Mouse (Mus musculus) kidney, postnatal 0 days (tissue): Measurements from ENCODE around the gene Tac2. TPM values are rescaled to one million over a fixed set of nuclear protein-coding genes. Genes with fewer than 3 reads are reported as not detected.
A peak's percentile ranks its signal among the peaks of the same experiment; 100 is the strongest.

Source experiments
- ATAC-seq: fragments of 200-750 bp; cut with Nextera tagmentation; replicated peaks from 2 replicates; pipeline ENCODE4 v1.8.0; 2017; ENCODE audit warnings: low read depth, moderate number of reproducible peaks, moderate TSS enrichment, moderate library complexity; ENCODE audit not compliant: low FRiP score
- DNase-seq: peaks from one replicate; pipeline ENCODE4 v3.0.0-alpha.2; 2016; ENCODE audit warnings: low spot score
- H3K27ac ChIP-seq: fragments of 300-500 bp; sonication (generic); 2 replicates; pipeline ENCODE4 v1.5.1; 2014; ENCODE audit warnings: mild to moderate bottlenecking
- H3K27me3 ChIP-seq: fragments of 300-500 bp; sonication (generic); 2 replicates; pipeline ENCODE4 v1.6.1; 2014; ENCODE audit warnings: low read length, mixed read lengths; ENCODE audit not compliant: insufficient read depth
- H3K36me3 ChIP-seq: fragments of 300-500 bp; sonication (generic); 2 replicates; pipeline ENCODE4 v1.6.1; 2014; ENCODE audit warnings: low read length, mixed read lengths; ENCODE audit not compliant: insufficient read depth
- H3K4me1 ChIP-seq: fragments of 300-500 bp; sonication (generic); replicated peaks from 2 replicates; pipeline ENCODE4 v1.6.1; 2014; ENCODE audit warnings: antibody characterized with exemption, low read length, mixed read lengths; ENCODE audit not compliant: insufficient read depth
- H3K4me2 ChIP-seq: fragments of 300-500 bp; sonication (generic); 2 replicates; pipeline ENCODE4 v1.6.1; 2014; ENCODE audit warnings: mild to moderate bottlenecking, low read length, moderate library complexity, mixed read lengths
- H3K4me3 ChIP-seq: fragments of 300-500 bp; sonication (generic); replicated peaks from 2 replicates; pipeline ENCODE4 v1.5.1; 2014; ENCODE audit warnings: low read depth, low read length
- H3K9ac ChIP-seq: fragments of 300-500 bp; sonication (generic); 2 replicates; pipeline ENCODE4 v1.6.1; 2014; ENCODE audit warnings: low read depth, low read length
- H3K9me3 ChIP-seq: fragments of 300-500 bp; sonication (generic); replicated peaks from 2 replicates; pipeline ENCODE4 v1.6.1; 2016; ENCODE audit warnings: low read length, inconsistent platforms, mixed read lengths
- CTCF ChIP-seq: IDR thresholded peaks from 2 replicates; pipeline ENCODE4 v1.5.1; 2016; ENCODE audit warnings: antibody characterized with exemption, low read depth, mild to moderate bottlenecking, moderate library complexity
- WGBS: fragments of 180-500 bp; shearing (Covaris S2); extraction: QIAGEN DNeasy Blood & Tissue Kit; methylation state at CpG from one replicate; pipeline ENCODE4 v1.1.7; 2014; 5-methylcytosine and 5-hydroxymethylcytosine counted together
- polyA plus RNA-seq: library from polyadenylated mRNA; unstranded; fragments of >200 nt; fragmentation: Nextera tagmentation; extraction: Ambion mirVana; gene quantifications from 2 replicates; pipeline ENCODE4 v1.2.1, GENCODE M21; 2015

Tac2 gene
- polyA plus RNA-seq, 1 experiment from 2014 or later = 2.6 TPM

DNA sequence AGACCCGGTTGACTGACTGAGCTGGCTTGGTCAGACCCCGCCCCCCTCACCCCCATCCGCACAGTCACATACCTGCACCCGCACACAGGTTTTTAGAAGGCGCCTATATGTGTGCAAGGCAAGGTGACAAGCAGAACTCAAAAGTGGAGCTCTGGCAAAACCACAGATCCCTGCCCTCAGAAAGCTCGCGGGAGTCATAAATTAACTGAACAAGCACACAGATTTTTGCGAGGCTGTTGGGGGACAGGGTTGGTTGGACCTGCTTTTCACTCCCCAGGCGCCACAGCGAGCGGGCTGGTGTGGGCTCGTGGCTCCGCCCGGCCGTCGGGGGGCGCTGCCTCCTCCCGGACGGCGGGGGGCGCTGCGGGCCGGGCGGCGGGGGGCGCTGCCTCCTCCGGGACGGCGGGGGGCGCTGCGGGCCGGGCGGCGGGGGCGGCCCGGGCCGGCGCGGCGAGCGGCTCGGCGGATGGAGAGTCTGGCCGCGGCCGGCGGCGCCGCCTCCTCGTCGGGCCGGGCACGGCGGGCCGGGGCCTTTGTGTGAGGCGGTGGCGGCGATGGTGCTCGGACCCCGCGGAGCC is 14.9 kb downstream of the Tac2 start, which contains the start of gene Zbtb39:
Gene Zbtb39 (plus strand): TSS at position 456 of the 578 bp plus-strand sequence.
- under 1% methylated on average over 46 of the region's 61 CpGs for WGBS

DNA sequence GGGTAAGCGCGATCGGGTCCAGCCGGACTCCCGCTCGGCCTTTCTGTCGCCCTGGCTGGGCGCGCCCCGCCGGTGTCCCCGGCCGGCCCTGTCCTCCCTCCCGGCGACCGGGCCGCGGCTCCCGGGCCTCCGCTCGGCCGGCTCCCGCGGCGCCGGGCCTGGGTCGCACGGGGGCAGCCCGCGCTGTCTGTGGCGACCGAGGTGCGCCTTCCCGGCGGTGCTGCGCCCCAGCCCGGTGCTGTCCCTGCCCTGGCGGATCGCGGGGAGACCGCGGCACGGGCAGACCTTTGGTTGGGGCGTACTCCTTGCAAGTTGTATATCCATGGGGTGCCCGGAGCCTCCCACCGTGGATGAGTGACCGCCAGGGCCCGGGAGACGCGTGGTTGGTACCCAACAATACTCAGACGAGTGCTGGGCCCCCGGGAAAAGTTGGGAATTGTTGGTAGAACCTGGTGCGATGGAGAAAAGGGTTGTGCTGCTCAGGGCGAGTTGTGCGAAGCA is 15.4 kb downstream of the Tac2 start:
- TF ChIP-seq CTCF = no peak
- peak overlapping the region; percentile 92 for H3K27ac ChIP-seq
- peaks cover 34% of the 10 kb centered on the region for H3K36me3 ChIP-seq
- peak overlapping the region; percentile 98 for H3K9ac ChIP-seq
- no peaks in the 10 kb centered on the region for H3K27me3 ChIP-seq
- no peaks in the 10 kb centered on the region for H3K4me1 ChIP-seq
- peak overlapping the region; percentile 97 for H3K4me3 ChIP-seq
- ATAC-seq (no peak; the same call in 1 of the 2 replicates), DNase-seq (no peak)
- H3K4me2 ChIP-seq = peak overlapping the region; percentile 69
- under 1% methylated on average over 48 of the region's 55 CpGs for WGBS
- H3K9me3 ChIP-seq = no peaks in the 10 kb centered on the region

More for the DNA sequence above, 14.9 kb downstream of the Tac2 start, which contains the start of gene Zbtb39:
- TF ChIP-seq CTCF = peak; percentile 59
- H3K9ac ChIP-seq = peak within 1 kb of the TSS; percentile 98
- H3K4me1 ChIP-seq = no peaks in the 10 kb centered on the region
- no peaks in the 10 kb centered on the region for H3K9me3 ChIP-seq
- H3K4me3 ChIP-seq = peak within 1 kb of the TSS; percentile 97
- no peaks in the 10 kb centered on the region for H3K27me3 ChIP-seq
- H3K27ac ChIP-seq = peak within 1 kb of the TSS; percentile 92
- ATAC-seq (peak; percentile 83), DNase-seq (peak; percentile 87)
- peaks cover 29% of the 10 kb centered on the region for H3K36me3 ChIP-seq
- peak within 1 kb of the TSS; percentile 69 for H3K4me2 ChIP-seq

DNA sequence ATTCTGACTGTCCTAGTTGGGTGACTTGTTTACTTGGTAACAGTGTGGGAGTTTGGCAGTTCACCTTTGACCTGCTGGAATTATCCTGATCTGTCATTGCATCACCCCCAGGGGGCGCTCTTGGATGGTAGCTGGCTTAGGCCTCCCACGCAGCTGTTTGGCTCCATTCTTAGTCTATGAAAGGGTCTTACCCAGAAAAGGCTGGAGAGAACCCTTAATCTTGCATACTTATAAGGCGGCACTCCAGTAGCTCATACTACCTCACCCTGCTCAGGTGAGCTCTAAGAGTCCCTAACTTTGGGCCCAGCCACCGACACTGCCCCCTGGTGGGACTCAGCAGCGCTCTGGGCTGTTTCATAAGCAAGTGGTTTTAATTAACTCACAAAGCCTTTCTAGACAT is 20.4 kb downstream of the Tac2 start:
- H3K4me3 ChIP-seq = no peak overlapping the region
- H3K36me3 ChIP-seq = peaks cover 43% of the 10 kb centered on the region
- H3K4me1 ChIP-seq = peaks cover 8% of the 10 kb centered on the region; the same call in 1 of the 2 replicates
- WGBS = 80% methylated on average over 5 of the region's 5 CpGs
- H3K27me3 ChIP-seq = no peaks in the 10 kb centered on the region
- no peak overlapping the region for H3K9ac ChIP-seq
- H3K9me3 ChIP-seq = no peaks in the 10 kb centered on the region
- TF ChIP-seq CTCF = peak; percentile 76
- ATAC-seq (peak; percentile 2; the same call in 1 of the 2 replicates), DNase-seq (peak; percentile 68)
- no peak overlapping the region for H3K27ac ChIP-seq
- no peak overlapping the region for H3K4me2 ChIP-seq

DNA sequence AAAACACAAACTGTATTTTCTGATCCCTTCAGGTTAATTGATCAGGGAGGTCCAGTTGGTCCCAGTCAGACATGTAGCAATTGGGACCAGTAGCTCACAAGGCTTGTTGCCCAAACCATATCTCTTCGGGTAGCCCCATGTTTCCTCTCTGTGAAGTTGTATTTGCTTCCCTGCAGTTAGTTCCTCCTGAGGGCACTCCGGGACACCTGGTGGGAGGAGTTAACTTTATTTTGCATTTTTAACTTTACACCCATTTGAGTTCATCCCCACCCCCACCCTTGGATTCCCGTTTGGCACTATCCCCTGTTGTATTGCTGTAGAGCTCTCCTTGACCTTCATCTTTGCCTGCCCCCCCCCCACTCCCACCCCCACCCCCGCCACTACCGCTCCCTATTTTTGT is 21.6 kb downstream of the Tac2 start:
- Histone ChIP-seq H3K27ac (no peak overlapping the region), H3K4me3 (no peak overlapping the region), H3K4me1 (peaks cover 13% of the 10 kb centered on the region; the same call in 1 of the 2 replicates), H3K4me2 (no peak overlapping the region), H3K9ac (no peak overlapping the region), H3K9me3 (no peaks in the 10 kb centered on the region), H3K36me3 (peaks cover 43% of the 10 kb centered on the region), H3K27me3 (no peaks in the 10 kb centered on the region)
- DNase-seq (no peak), ATAC-seq (no peak)
- no peak for TF ChIP-seq CTCF
- WGBS = 59% methylated on average over 5 of the region's 5 CpGs

DNA sequence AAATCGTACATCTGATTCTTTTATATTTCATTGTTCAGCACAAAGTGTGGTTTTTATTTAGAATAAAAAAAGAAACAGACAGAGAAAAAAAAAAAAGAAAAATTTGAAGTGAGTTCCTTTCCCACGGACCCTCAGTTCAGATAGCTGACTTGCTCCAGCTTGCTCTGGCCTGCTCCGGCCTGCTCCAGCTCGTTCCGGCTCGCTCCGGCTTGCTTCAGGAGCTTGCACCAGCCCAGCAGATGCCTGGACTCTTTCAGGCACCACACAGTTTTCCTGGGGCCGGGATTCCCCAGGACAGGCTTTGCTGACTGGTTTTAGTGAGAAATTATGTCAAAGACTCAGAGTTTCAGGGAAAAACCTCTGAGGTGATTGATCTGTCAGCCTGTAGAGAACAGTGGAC is 23.0 kb downstream of the Tac2 start:
- WGBS = 79% methylated on average over 8 of the region's 8 CpGs
- no peak for TF ChIP-seq CTCF
- no peak for ATAC-seq
- Histone ChIP-seq H3K9ac (no peak overlapping the region), H3K4me2 (no peak overlapping the region), H3K27ac (peak overlapping the region; percentile 20; the same call in 1 of the 2 replicates), H3K36me3 (peaks cover 33% of the 10 kb centered on the region), H3K4me1 (peaks cover 13% of the 10 kb centered on the region; the same call in 1 of the 2 replicates), H3K9me3 (no peaks in the 10 kb centered on the region), H3K27me3 (no peaks in the 10 kb centered on the region), H3K4me3 (no peak overlapping the region)
- DNase-seq = no peak

DNA sequence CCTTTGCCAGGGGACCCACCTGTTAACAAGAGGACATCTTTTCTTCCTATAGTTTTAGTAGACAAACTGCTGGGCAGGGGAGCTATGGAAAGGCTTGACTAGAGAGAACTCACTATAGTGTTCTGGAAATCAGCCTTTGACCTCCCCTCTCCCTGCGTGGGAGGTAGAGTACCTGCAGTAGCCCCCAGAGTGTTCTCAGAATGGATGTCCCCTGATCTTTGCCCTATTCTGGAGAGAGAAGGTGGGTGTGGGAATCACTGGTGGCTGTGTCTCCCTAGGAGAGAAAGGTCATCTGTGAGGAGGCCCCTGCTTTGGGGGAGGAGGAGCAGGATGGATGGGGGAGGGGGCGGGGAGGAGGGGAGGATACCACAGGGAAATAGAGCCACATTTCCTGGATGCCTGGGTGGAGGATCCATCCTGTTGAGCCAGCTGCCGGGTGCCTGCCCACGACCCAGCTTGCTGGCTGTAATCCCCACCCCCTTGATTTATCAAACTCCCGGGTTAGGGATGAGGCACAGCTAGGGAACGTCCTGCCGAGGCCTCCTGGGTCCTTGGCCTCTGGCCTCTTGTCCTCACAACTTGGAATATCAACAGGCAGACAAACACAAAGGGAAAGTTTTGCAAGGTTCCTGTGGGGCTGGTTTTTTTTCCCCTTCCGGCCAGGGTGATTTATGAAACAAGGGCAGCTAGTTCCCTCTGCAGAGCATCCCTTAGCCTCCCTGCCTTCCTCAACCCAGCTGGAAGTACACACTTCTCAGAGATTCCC is 24.8 kb downstream of the Tac2 start:
- peak; percentile 86 for DNase-seq
- H3K9ac ChIP-seq = 0 out of 2 replicates have a peak overlapping the region, but pooled peaks have one; percentile 13

More for the DNA sequence above, 24.8 kb downstream of the Tac2 start:
- H3K4me2 ChIP-seq = peak overlapping the region; percentile 30
- no peak for TF ChIP-seq CTCF
- peak; percentile 42 for ATAC-seq
- WGBS = 5% methylated on average over 8 of the region's 8 CpGs
- no peaks in the 10 kb centered on the region for H3K9me3 ChIP-seq
- 0 out of 2 replicates have a peak overlapping the region, but pooled peaks have one; percentile 4 for H3K4me3 ChIP-seq
- H3K4me1 ChIP-seq = peaks cover 13% of the 10 kb centered on the region; the same call in 1 of the 2 replicates
- no peaks in the 10 kb centered on the region for H3K27me3 ChIP-seq
- peaks cover 15% of the 10 kb centered on the region for H3K36me3 ChIP-seq
- peak overlapping the region; percentile 85 for H3K27ac ChIP-seq
